Mouse (Mus musculus) spleen, adult 2 months (tissue): Measurements from ENCODE around the gene Tmem56.

Source experiments
- CTCF ChIP-seq: fragments of 200-500 bp; IDR thresholded peaks from 2 replicates; pipeline ENCODE4 v1.5.1; 2011; ENCODE audit warnings: mild to moderate bottlenecking, inconsistent platforms; ENCODE audit not compliant: insufficient read depth, insufficient read length, insufficient replicate concordance; ENCODE audit errors: extremely low read depth
- POLR2A ChIP-seq: fragments of 200-500 bp; IDR thresholded peaks from 2 replicates; pipeline ENCODE4 v1.6.1; 2011; ENCODE audit warnings: low read depth, low read length, inconsistent platforms

DNA sequence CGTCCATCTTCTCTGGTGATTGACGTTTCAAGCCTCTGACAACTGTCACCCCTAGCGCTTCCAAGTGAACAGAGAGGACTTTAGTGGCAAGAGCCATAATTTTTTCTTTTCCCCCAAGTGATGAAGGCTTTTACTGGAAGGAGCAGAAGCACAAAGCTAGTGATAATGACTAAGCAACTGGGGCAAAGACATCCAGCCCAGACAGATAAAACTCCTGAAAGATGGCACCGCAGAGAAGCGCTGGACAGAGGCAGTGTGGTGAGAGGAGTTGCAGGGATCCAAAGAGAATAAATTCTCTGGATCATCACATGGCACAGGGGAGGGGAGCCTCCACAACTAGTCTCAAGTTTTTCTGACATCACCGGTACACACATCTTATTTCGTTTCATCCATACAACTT is 21.6 kb downstream of the Tmem56 start:
- TF ChIP-seq CTCF: no peak
- no peak for TF ChIP-seq POLR2A
